Mouse (Mus musculus): ENCODE measurements around the gene Tpcn1.
"Not testable (repeated sequence)": the region's sequence is repeated elsewhere in the genome, so short reads cannot be mapped to it uniquely, and the experiment has no call there.

Tpcn1 gene

DNA sequence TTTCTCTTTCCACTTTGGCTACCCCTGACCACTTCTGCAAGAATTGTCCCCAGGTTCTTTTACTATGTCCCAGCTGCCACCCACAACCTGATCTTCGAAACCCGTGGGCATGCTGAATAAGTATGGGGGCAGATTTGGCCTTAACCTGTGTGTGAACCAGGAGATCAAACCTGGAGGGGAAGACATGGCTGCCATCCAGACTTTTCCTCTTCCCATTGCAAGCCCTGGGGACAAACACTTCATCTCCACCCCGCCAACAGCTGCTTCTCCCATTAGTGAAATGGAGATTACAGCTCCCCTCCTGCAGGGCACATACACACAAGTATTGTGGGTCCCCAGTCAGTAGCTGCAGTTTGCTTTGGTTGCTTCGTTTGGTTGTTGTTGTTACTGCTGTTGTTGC is 81.2 kb downstream of the Tpcn1 start:
- no peak for DNase-seq

- DNase-seq: no peak
Observed at GRCm38 (mm10) chr5:120506490-120506889, 82.0 kb downstream of the Tpcn1 start.

GRCm38 (mm10) chr5:120505781-120506180 is 82.7 kb downstream of the Tpcn1 start:
- no peak for DNase-seq

DNA sequence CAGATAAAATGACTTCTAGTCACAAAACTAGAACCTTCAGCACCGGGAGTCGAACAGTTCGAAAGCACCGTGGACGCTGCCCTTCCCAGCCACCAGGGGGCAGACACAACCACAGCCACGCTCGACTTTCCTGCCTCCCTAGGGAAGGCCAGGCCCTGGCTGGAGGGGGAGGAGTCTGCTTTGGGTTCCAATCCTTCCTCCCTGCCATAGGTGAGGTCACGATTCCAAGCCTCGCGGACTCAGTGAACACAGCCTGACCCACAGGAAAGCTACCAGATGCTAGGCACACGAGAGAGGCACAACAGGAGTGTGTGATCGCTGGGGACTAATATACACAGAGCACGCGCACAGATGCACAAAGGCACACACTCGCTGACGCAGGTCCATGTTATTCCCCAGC is 83.1 kb downstream of the Tpcn1 start:
- DNase-seq: peak; percentile 65

DNA sequence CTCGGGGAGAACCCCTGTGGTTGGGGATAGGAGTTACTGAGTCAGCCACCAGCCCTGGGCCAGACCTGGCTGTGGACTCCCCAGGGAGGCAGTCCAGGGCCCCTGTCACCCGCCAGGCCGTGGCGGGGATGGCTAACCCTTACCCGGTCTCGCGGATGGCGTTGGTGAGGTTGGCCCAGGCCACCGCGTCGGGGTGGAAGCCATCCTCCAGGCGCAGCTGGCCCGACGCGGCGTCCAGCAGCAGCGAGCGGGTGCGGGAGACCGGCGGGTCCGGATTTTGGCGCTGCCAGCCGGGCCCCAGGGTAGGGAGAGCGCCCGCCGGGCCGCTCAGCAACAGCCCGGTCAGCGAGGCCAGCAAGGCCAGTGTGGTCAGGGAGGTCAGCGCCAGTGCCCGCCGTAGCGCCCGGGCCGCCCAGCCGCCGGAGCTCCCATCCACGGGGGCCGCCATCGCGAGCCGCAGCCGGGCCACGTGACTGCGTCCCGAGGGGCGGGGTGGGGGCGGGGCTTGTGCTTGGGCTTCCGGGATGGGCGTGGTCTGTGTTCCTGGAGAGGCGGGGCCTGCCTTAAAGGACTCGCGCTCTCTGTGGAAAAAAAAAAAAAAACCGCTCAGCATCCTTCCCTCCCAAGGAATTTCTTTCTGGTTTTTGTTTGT is 85.2 kb downstream of the Tpcn1 start, which contains the start of gene Plbd2:
Gene Plbd2 (minus strand): TSS at position 482 of the 652 bp plus-strand sequence.
- DNase-seq: peak; percentile 84

DNA sequence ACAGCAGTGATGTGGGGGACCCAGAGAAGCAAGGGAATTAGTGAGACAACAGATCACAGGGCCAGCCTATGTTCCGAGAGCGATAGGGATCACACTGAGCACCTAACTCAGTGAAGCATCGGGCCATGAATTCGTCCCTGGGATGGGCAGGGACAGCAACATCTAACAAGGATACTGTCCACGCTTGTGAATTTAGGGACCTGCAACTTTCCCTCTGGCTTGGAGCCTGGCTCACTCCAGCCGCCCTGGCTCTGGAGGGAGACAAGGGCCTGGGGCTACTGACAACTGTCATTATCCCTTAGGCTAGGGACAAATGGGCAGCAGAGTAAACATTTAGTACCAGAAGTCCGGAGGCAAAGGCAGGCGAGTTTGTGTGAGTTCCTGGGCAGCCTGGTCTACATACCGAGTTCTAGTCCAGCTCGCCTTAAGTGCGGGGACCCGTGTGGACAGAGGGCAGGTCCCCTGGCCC is 85.8 kb downstream of the Tpcn1 start:
- no peak for DNase-seq

GRCm38 (mm10) chr5:120502147-120502621 is 86.3 kb downstream of the Tpcn1 start:
- DNase-seq: peak; percentile 42

GRCm38 (mm10) chr5:120500609-120501008 is 87.9 kb downstream of the Tpcn1 start:
- DNase-seq: not testable (repeated sequence)

GRCm38 (mm10) chr5:120499202-120499601 is 89.3 kb downstream of the Tpcn1 start:
- no peak for DNase-seq

- DNase-seq: no peak
Observed at GRCm38 (mm10) chr5:120497071-120497470, 91.4 kb downstream of the Tpcn1 start.

DNA sequence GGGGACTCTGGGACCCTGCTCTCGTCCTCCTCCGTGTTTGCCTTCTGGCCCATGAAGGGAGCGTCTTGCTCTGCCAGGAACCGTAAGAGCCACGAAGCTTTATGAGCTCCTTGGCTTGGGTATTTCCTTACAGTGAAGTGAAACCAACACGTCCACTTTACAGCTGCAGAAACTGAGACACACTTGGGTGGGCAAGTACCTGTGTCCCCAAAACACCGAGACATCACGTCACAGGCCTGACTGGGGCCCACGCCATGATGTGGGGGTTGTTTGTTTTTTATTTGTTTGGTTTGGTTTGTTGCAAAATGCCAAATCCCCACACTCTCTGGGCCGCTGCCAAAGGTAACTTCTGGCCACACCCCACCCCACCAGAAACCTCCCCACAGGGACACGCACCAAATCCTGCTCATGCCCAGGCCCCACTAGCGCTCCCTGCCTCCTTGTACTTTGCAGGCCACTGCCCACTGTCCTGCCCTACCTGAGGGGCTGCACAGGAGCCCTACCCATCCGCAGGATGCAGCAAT is 92.7 kb downstream of the Tpcn1 start:
- DNase-seq: no peak

GRCm38 (mm10) chr5:120495064-120495702 is 93.3 kb downstream of the Tpcn1 start:
- DNase-seq: peak; percentile 53

GRCm38 (mm10) chr5:120493873-120494395 is 94.5 kb downstream of the Tpcn1 start:
- no peak for DNase-seq

GRCm38 (mm10) chr5:120493440-120493839 is 95.0 kb downstream of the Tpcn1 start:
- DNase-seq: no peak

DNA sequence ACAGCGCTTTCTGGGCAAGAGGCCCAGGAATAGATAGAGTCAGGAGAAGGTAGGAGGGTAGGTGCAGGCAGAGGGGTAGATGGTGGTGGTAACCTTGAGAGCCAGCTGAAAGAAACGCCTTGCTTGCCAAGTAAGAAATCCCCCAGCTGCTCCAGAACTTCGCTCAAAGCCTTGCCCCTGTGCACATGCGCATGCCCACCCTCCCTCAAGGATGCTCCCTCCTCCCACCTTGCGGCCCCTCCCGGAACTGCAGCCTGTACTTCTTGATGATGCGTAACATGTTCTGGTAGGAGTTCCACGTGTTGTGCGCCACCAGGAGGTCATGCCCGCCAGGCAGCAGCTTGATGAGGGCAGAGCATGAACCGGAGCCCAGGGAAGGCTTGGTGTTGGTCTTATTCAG is 96.0 kb downstream of the Tpcn1 start:
- no peak for DNase-seq

- peak; percentile 36 for DNase-seq
Observed at GRCm38 (mm10) chr5:120490679-120491192, 97.7 kb downstream of the Tpcn1 start.

DNA sequence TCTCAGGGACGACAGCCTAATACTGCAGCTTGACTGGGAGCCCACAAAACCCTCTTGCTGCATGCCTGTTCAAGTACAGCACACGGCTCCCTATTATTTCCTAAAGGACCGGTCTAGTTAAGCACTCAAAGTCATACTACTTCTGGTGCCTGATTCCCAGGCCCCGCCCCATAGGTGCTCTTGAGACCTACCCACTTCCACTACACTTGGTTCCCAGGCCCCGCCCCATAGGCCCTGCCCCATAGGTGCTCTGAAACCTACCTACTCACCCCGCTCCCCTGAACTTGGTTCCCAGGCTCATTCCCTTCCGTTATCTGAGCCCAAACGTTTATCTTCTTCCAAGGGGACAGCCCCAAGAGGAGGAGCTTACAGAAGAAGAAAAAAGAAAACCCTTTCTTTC is 100.6 kb downstream of the Tpcn1 start:
- no peak for DNase-seq
